Mouse (Mus musculus): ENCODE measurements around the gene Akap8l. TPM values are rescaled to one million over a fixed set of nuclear protein-coding genes. Genes with fewer than 3 reads are reported as not detected.

The Akap8l gene
- total and polyA plus RNA-seq, 3 experiments, result 50.3 to 55.1 (median 51.2) TPM

DNA sequence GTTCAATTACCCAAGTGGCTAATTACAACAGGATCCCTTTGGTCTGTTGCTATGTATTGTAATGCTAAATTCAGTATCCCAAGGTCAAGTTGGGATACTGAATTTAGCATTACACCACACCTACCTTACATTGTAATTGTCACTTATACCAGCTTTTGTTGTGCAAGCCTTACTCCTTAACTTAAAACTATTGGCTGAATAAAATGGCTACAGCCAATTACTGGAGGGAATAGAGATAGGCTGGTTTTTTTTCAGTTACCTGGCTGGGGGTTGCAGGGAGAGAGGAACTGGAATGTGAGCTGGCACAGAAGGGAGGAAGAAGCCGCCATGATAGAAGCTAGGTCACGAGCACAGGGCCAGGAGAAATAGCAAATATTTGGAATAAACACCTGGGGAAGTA is 54.5 kb downstream of the Akap8l start:
- H3K36me3 ChIP-seq (ENCODE audit: control insufficient read depth, insufficient read depth, low read length), result no peaks in the 10 kb centered on the region
- no peaks in the 10 kb centered on the region for H3K79me2 ChIP-seq (replicated peaks; ENCODE audit: control insufficient read depth, insufficient read depth, low read length)
- intact Hi-C loops (cut with DNase I), result no loop called here
- TF ChIP-seq CTCF (IDR thresholded peaks at IDR 0.05), result no peak
- no peak for TF ChIP-seq POLR2A (IDR thresholded peaks at IDR 0.05; ENCODE audit: insufficient read depth, low read depth, low read length)
- H3K27ac ChIP-seq, result no peak overlapping the region
- H3K4me3 ChIP-seq, result no peak overlapping the region
- H3K27me3 ChIP-seq (ENCODE audit: control insufficient read depth, insufficient read depth, low read length), result no peaks in the 10 kb centered on the region
- H3K4me1 ChIP-seq (ENCODE audit: control insufficient read depth, insufficient read depth, low read length), result no peaks in the 10 kb centered on the region
- no peak for DNase-seq
- no peak overlapping the region for H3K9ac ChIP-seq (ENCODE audit: low read depth, low read length)
- 77% methylated on average over 2 of the region's 2 CpGs for WGBS

DNA sequence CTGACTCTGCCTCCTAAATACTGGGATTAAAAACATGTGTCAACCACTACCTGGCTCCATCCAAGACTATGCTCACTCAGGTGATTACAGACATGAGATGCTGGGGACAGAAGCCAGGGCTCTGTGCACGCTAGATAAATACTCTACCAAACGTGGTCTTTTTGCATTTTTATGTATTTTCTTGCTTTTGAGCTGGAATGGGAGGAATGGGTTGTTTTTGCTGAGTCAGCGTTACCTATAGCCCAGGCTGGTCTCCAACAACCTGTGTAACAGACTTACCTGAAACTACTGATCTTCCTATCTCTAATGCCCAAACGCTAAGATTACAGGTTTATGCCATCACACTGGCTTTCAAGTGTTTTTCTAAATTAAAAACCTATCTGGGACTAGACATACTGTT is 55.2 kb downstream of the Akap8l start:
- Histone ChIP-seq H3K9ac (ENCODE audit: low read depth, low read length) (no peak overlapping the region), H3K79me2 (replicated peaks; ENCODE audit: control insufficient read depth, insufficient read depth, low read length) (no peaks in the 10 kb centered on the region), H3K27ac (no peak overlapping the region), H3K27me3 (ENCODE audit: control insufficient read depth, insufficient read depth, low read length) (no peaks in the 10 kb centered on the region), H3K36me3 (ENCODE audit: control insufficient read depth, insufficient read depth, low read length) (no peaks in the 10 kb centered on the region), H3K4me1 (ENCODE audit: control insufficient read depth, insufficient read depth, low read length) (no peaks in the 10 kb centered on the region), H3K4me3 (no peak overlapping the region)
- no peak for TF ChIP-seq EP300 (IDR thresholded peaks at IDR 0.05; ENCODE audit: insufficient read depth, low read depth, low read length)
- TF ChIP-seq POLR2A (IDR thresholded peaks at IDR 0.05; ENCODE audit: insufficient read depth, low read depth, low read length), result no peak
- TF ChIP-seq CTCF (IDR thresholded peaks at IDR 0.05), result no peak
- WGBS, result 77% methylated on average over 4 of the region's 4 CpGs
- intact Hi-C loops (cut with DNase I), result no loop called here
- DNase-seq, result no peak

DNA sequence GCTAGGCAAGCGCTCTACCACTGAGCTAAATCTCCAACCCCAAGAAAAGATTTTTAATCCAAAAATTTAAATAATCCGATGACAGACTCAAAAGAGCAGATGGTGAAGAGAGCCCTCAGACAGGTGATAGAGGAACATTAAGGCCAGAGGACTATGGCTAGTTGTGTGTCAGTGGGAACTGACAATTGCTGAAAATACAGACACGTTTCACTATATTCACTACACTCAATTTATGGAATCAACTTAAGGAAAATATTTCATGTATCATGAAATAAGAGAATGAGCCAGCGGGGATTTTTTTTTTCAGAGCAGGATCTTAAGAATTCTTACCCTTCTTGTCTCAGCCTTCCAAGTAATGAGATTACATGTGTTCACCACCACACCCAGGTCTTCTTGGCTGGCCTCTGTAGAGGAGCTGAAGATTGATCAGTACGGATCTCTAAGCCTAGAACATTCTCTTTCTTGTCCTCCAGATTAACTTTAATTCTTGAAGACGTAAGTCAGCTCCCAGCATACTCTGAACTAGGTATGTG is 65.2 kb downstream of the Akap8l start:
- no peak for TF ChIP-seq CTCF (IDR thresholded peaks at IDR 0.05)
- no peak for TF ChIP-seq POLR2A (IDR thresholded peaks at IDR 0.05; ENCODE audit: insufficient read depth, low read depth, low read length)
- no peak for TF ChIP-seq EP300 (IDR thresholded peaks at IDR 0.05; ENCODE audit: insufficient read depth, low read depth, low read length)
- no peak for DNase-seq
- peak overlapping the region; percentile 99 for H3K9ac ChIP-seq (ENCODE audit: low read depth, low read length)
- no peaks in the 10 kb centered on the region for H3K27me3 ChIP-seq (ENCODE audit: control insufficient read depth, insufficient read depth, low read length)
- H3K4me3 ChIP-seq, result peak overlapping the region; percentile 98
- H3K36me3 ChIP-seq (ENCODE audit: control insufficient read depth, insufficient read depth, low read length), result peaks cover 14% of the 10 kb centered on the region
- 39% methylated on average over 6 of the region's 6 CpGs for WGBS
- no peaks in the 10 kb centered on the region; the same call in 1 of the 2 replicates for H3K79me2 ChIP-seq (replicated peaks; ENCODE audit: control insufficient read depth, insufficient read depth, low read length)
- H3K27ac ChIP-seq, result peak overlapping the region; percentile 96
- H3K4me1 ChIP-seq (ENCODE audit: control insufficient read depth, insufficient read depth, low read length), result peaks cover 7% of the 10 kb centered on the region
- intact Hi-C loops (cut with DNase I), result loop anchor here (2.0 kb wide), 2 partner anchors 36 to 66 kb away; partner anchors contain the start of gene Akap8

DNA sequence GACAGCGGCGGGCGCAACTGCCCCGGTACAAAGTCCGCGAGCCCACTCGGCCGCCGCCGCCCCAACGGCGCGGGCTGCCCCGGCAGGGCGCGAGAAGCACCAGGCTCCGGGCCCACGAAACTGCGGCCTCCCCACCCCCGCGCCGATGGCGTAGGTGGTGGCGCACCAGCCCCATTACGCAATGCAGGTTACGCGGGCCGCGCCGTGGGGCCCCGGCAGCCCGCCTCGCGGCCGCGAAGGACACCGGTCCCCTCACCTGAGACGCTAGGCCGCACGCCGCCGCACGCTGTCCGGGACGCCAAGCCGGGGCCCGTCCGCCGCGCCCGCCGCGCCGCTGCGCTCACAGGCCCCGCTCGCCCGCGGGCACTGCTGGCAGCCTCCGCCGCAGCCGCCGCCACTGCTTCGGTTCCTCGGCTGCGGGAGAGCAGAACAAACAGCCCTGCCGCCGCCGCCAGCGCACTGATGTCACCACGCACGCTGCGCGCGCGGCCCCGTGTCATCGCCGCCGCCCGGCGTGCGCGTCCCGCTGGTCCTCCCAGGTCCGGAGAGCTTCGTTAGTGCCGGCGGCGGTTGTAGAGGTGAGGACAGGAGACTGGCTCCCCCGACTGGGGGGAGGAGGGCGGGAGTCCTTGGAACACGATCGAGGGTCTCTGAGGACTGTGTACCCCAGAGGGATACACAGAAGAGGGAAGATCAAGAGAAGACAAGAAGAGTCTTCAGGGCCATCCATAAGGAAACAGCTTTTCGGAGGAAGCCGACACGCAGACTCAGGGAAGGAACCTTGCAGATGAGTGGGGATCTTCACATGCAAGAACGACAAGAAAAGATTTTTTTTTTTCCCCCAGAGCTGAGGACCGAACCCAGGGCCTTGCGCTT is 65.9 kb downstream of the Akap8l start, which contains the start of gene Brd4:
Gene Brd4 (minus strand): TSS at position 461 of the 876 bp plus-strand sequence.
- intact Hi-C loops (cut with DNase I), result loop anchor here (2.0 to 5.0 kb wide), 3 partner anchors 36 to 66 kb away; partner anchors contain the start of gene Akap8
- peak within 1 kb of the TSS; percentile 99 for H3K9ac ChIP-seq (ENCODE audit: low read depth, low read length)
- peaks cover 7% of the 10 kb centered on the region for H3K4me1 ChIP-seq (ENCODE audit: control insufficient read depth, insufficient read depth, low read length)
- H3K27ac ChIP-seq, result peak within 1 kb of the TSS; percentile 96
- DNase-seq, result peak; percentile 95
- H3K79me2 ChIP-seq (replicated peaks; ENCODE audit: control insufficient read depth, insufficient read depth, low read length), result no peaks in the 10 kb centered on the region; the same call in 1 of the 2 replicates
- TF ChIP-seq POLR2A (IDR thresholded peaks at IDR 0.05; ENCODE audit: insufficient read depth, low read depth, low read length) (peak; percentile 93), EP300 (IDR thresholded peaks at IDR 0.05; ENCODE audit: insufficient read depth, low read depth, low read length) (0 out of 2 replicates have a peak, but pooled peaks have one; percentile 6), CTCF (IDR thresholded peaks at IDR 0.05) (no peak)
- peaks cover 14% of the 10 kb centered on the region for H3K36me3 ChIP-seq (ENCODE audit: control insufficient read depth, insufficient read depth, low read length)
- H3K4me3 ChIP-seq, result peak within 1 kb of the TSS; percentile 98
- WGBS, result under 1% methylated on average over 93 of the region's 100 CpGs
- H3K27me3 ChIP-seq (ENCODE audit: control insufficient read depth, insufficient read depth, low read length), result no peaks in the 10 kb centered on the region

DNA sequence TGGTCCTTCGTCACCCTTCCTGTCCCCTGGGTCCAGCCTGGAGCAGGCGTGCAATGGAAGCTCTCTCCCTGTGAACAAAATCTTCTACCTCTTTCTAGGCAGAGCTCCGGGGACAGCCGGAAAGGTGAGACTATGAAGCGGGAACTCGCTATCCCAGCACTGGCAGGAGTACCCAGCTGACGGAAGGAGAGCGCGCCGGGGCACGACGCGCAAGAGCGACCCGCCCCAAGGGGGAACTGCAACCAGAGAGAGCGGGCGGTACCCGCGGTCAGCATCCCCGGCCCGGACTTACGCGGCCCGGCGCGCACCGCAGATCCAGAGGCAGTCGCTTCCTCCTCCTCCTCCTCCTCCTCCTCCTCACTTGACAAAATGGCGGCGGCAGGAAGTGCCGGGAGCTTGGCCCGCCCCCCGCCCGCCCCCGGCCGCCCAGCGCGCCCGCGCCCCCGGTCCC is 66.6 kb downstream of the Akap8l start:
- DNase-seq, result peak; percentile 77 to 82
- H3K4me3 ChIP-seq, result peak overlapping the region; percentile 98
- H3K36me3 ChIP-seq (ENCODE audit: control insufficient read depth, insufficient read depth, low read length), result peaks cover 14% of the 10 kb centered on the region
- peak overlapping the region; percentile 96 for H3K27ac ChIP-seq
- no peaks in the 10 kb centered on the region; the same call in none of the 2 replicates for H3K79me2 ChIP-seq (replicated peaks; ENCODE audit: control insufficient read depth, insufficient read depth, low read length)
- WGBS, result under 1% methylated on average over 29 of the region's 41 CpGs
- H3K4me1 ChIP-seq (ENCODE audit: control insufficient read depth, insufficient read depth, low read length), result peaks cover 7% of the 10 kb centered on the region
- no peaks in the 10 kb centered on the region for H3K27me3 ChIP-seq (ENCODE audit: control insufficient read depth, insufficient read depth, low read length)
- TF ChIP-seq CTCF (IDR thresholded peaks at IDR 0.05) (no peak), EP300 (IDR thresholded peaks at IDR 0.05; ENCODE audit: insufficient read depth, low read depth, low read length) (no peak), POLR2A (IDR thresholded peaks at IDR 0.05; ENCODE audit: insufficient read depth, low read depth, low read length) (no peak)
- intact Hi-C loops (cut with DNase I), result loop anchor here (2.0 to 5.0 kb wide), 3 partner anchors 37 to 65 kb away; partner anchors contain the start of gene Akap8
- H3K9ac ChIP-seq (ENCODE audit: low read depth, low read length), result peak overlapping the region; percentile 99

Measured in heart, adult 2 months (tissue).